Mouse (Mus musculus) lung, adult 2 months (tissue): ENCODE data around the gene Gsap.

ENCODE experiments used
- CTCF ChIP-seq: fragments of 200-500 bp; IDR thresholded peaks from 2 replicates; pipeline ENCODE4 v1.5.1; 2011; ENCODE audit warnings: mild to moderate bottlenecking, low read length, control low read depth; ENCODE audit not compliant: insufficient read depth
- POLR2A ChIP-seq: fragments of 200-500 bp; IDR thresholded peaks from 2 replicates; pipeline ENCODE4 v1.6.1; 2011; ENCODE audit warnings: low read depth, mild to moderate bottlenecking, control low read depth, low read length, borderline replicate concordance; ENCODE audit errors: extremely low read depth

- TF ChIP-seq POLR2A = no peak
- TF ChIP-seq CTCF = no peak
These were observed 41.4 kb upstream of the Gsap start for GRCm38 (mm10) chr5:21144506-21145169.
